Mouse (Mus musculus) lung, postnatal 10 days (tissue): ENCODE measurements around the gene Sugt1.
A peak's percentile ranks its signal among the peaks of the same experiment; 100 is the strongest.

ENCODE experiments used
- DNase-seq: peaks from one replicate; pipeline ENCODE4 v3.0.0; 2021

The Sugt1 gene

GRCm38 (mm10) chr14:79680652-79681051 lies 93.2 kb downstream of the Sugt1 start:
- peak; percentile 10 for DNase-seq
